Mouse (Mus musculus): ENCODE results near the gene Polr3h. TPM values are rescaled to one million over a fixed set of nuclear protein-coding genes. Genes with fewer than 3 reads are reported as not detected.

Gene Polr3h
- total and polyA plus RNA-seq, 3 experiments = 40.5 to 224 (median 59.3) TPM

DNA sequence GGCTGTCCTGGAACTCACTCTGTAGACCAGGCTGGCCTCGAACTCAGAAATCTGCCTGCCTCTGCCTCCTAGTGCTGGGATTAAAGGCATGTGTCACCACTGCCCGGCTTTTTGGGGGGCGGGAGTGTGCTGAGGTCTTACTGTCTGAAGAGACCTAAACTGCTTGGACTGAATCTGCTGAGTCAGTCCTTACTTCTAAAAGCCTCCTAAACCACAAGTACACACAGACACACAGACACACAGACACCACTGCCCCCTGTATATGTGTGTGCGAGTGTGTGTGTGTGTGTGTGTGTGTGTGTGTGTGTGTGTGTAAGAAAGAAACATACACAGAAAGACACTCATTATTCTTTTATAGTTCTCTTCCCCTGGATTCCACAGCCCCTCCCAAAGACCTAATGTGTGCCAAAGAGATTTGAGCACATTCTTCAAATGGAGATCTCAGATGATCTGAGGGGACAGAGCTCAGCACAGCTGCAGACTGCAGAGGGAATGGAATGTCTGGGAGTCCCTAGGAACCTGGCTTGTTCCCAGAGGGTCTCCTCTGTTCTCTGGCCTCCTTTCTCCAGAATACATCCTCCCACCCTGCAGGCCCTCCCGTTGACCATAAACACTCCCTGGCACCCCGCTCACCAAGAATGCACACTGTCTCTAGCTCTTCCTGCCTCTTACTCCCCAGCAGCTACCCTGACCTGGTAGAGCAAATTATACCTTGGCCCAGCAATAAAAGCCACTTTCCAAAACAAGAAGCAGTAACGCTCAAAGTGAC, 10.0 kb upstream of the Polr3h start:
- in situ Hi-C loops (cut with MboI; ENCODE audit: low pct_ligation_motif_present, low pct_unique_long_range_greater_than_20kb, low sequenced_read_pairs) (no loop called here), dilution Hi-C loops (cut with MboI; ENCODE audit: extremely low pct_ligation_motif_present, extremely low pct_unique_long_range_greater_than_20kb, low sequenced_read_pairs) (no loop called here)
- H3K9ac ChIP-seq (ENCODE audit: insufficient read depth, low read depth) = no peak overlapping the region
- no peak overlapping the region for H3K4me3 ChIP-seq (replicated peaks in 1 of 3; ENCODE audit: low read depth in 2 of 3, low read length in 2 of 3, poor library complexity in 1 of 3)
- no peaks in the 10 kb centered on the region for H3K9me3 ChIP-seq (replicated peaks; ENCODE audit: low read length)
- no peak overlapping the region for H3K4me2 ChIP-seq (ENCODE audit: insufficient read depth, low read depth, poor library complexity, severe bottlenecking)
- DNase-seq (ENCODE audit: extremely low read depth) = no peak
- no peak overlapping the region for H3K27ac ChIP-seq (ENCODE audit: insufficient read depth, low read depth)
- H3K27me3 ChIP-seq (replicated peaks) = no peaks in the 10 kb centered on the region
- TF ChIP-seq ZMIZ1 (IDR thresholded peaks at IDR 0.05; ENCODE audit: low read depth, low read length) (no peak), JUN (IDR thresholded peaks at IDR 0.05; ENCODE audit: insufficient read depth, low read depth, low read length) (no peak), RCOR1 (conservative IDR thresholded peaks at IDR 0.05; ENCODE audit: low read depth, low read length) (no peak), POLR2AphosphoS2 (IDR thresholded peaks at IDR 0.05; ENCODE audit: low read depth, low read length) (no peak), SIN3A (IDR thresholded peaks at IDR 0.05; ENCODE audit: low read length) (no peak), ZC3H11A (IDR thresholded peaks at IDR 0.05; ENCODE audit: low read depth, low read length) (no peak), MAFK (IDR thresholded peaks at IDR 0.05; ENCODE audit: insufficient replicate concordance, low read length) (no peak), POLR2A (IDR thresholded peaks at IDR 0.05; ENCODE audit: low read depth, low read length) (no peak), SMC3 (IDR thresholded peaks at IDR 0.05; ENCODE audit: low read depth, low read length) (no peak), ETS1 (conservative IDR thresholded peaks at IDR 0.05; ENCODE audit: low read depth, low read length) (no peak), ZNF384 (IDR thresholded peaks at IDR 0.05; ENCODE audit: low read depth, low read length) (no peak), MAZ (IDR thresholded peaks at IDR 0.05; ENCODE audit: low read depth, low read length) (no peak), ELF1 (IDR thresholded peaks at IDR 0.05; ENCODE audit: low read depth, low read length) (no peak), CHD2 (IDR thresholded peaks at IDR 0.05; ENCODE audit: low read length) (no peak), HCFC1 (IDR thresholded peaks at IDR 0.05; ENCODE audit: low read depth, low read length) (no peak), TCF12 (IDR thresholded peaks at IDR 0.05; ENCODE audit: low read depth, low read length) (no peak), NRF1 (IDR thresholded peaks at IDR 0.05; ENCODE audit: low read depth, low read length) (no peak)
- H3K79me2 ChIP-seq (replicated peaks; ENCODE audit: control insufficient read depth, extremely low read depth, insufficient read depth, poor library complexity, severe bottlenecking) = no peaks in the 10 kb centered on the region
- H3K36me3 ChIP-seq (replicated peaks in 1 of 2; ENCODE audit: control insufficient read depth in 1 of 2, insufficient read depth in 1 of 2, low read length in 1 of 2) = no peaks in the 10 kb centered on the region
- H3K4me1 ChIP-seq (ENCODE audit: control insufficient read depth in 1 of 2, insufficient read depth in 2 of 2) = peaks cover 20 to 58% of the 10 kb centered on the region in 2 experiments

DNA sequence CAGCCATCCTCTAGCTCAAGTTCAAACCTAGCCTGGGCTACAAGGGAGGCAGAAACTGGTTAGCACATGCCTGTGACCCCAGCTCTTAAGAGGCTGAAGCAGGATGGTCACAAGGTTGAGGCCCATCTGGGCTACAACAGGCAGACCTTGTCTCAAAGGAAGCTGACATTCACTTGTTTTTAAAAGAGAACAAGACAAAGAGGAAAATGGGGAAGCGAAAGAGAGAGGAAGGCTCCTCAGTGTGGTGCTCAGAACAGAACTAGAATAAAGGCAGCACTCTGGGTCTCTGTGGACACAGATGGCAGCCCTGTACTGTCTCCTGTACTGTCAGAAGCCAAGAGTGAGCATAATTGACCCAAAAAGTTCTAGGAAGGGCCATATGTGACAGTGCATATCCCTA, 7.9 kb upstream of the Polr3h start:
- no peaks in the 10 kb centered on the region for H3K9me3 ChIP-seq (replicated peaks; ENCODE audit: low read length)
- no peak overlapping the region for H3K9ac ChIP-seq (ENCODE audit: insufficient read depth, low read depth)
- no peaks in the 10 kb centered on the region for H3K79me2 ChIP-seq (replicated peaks; ENCODE audit: control insufficient read depth, extremely low read depth, insufficient read depth, poor library complexity, severe bottlenecking)
- dilution Hi-C loops (cut with MboI; ENCODE audit: extremely low pct_ligation_motif_present, extremely low pct_unique_long_range_greater_than_20kb, low sequenced_read_pairs) (no loop called here), in situ Hi-C loops (cut with MboI; ENCODE audit: low pct_ligation_motif_present, low pct_unique_long_range_greater_than_20kb, low sequenced_read_pairs) (no loop called here)
- H3K36me3 ChIP-seq (replicated peaks in 1 of 2; ENCODE audit: control insufficient read depth in 1 of 2, insufficient read depth in 1 of 2, low read length in 1 of 2) = no peaks in the 10 kb centered on the region
- H3K27me3 ChIP-seq (replicated peaks) = no peaks in the 10 kb centered on the region
- H3K4me3 ChIP-seq (replicated peaks in 1 of 3; ENCODE audit: low read depth in 2 of 3, low read length in 2 of 3, poor library complexity in 1 of 3) = no peak overlapping the region
- TF ChIP-seq TBP (conservative IDR thresholded peaks at IDR 0.05; ENCODE audit: low read depth, low read length) (0 out of 2 replicates have a peak, but pooled peaks have one; percentile 29), ELF1 (IDR thresholded peaks at IDR 0.05; ENCODE audit: low read depth, low read length) (no peak), KAT2A (IDR thresholded peaks at IDR 0.05; ENCODE audit: insufficient replicate concordance, low read length) (no peak), EP300 (IDR thresholded peaks at IDR 0.05; ENCODE audit: low read length) (peak; percentile 90), UBTF (IDR thresholded peaks at IDR 0.05; ENCODE audit: low read depth, low read length) (no peak), MEF2A (IDR thresholded peaks at IDR 0.05; ENCODE audit: borderline replicate concordance, low read depth, low read length) (0 out of 2 replicates have a peak, but pooled peaks have one; percentile 19), BHLHE40 (IDR thresholded peaks at IDR 0.05; ENCODE audit: low read depth, low read length) (0 out of 2 replicates have a peak, but pooled peaks have one; percentile 24), MYC (IDR thresholded peaks at IDR 0.05; ENCODE audit: low read depth, low read length) (peak; percentile 49; the same call in 1 of the 2 replicates), MAFK (IDR thresholded peaks at IDR 0.05; ENCODE audit: insufficient replicate concordance, low read length) (no peak), MXI1 (IDR thresholded peaks at IDR 0.05; ENCODE audit: low read depth, low read length) (no peak), RAD21 (IDR thresholded peaks at IDR 0.05; ENCODE audit: low read depth, low read length) (no peak; the same call in 1 of the 2 replicates), PAX5 (IDR thresholded peaks at IDR 0.05; ENCODE audit: low read length) (no peak), CHD2 (IDR thresholded peaks at IDR 0.05; ENCODE audit: low read length) (no peak), JUN (IDR thresholded peaks at IDR 0.05; ENCODE audit: insufficient read depth, low read depth, low read length) (peak; percentile 46; the same call in 1 of the 2 replicates), IRF4 (IDR thresholded peaks at IDR 0.05; ENCODE audit: low read depth, low read length) (peak; percentile 92), SIN3A (IDR thresholded peaks at IDR 0.05; ENCODE audit: low read length) (0 out of 2 replicates have a peak, but pooled peaks have one; percentile 27), MAZ (IDR thresholded peaks at IDR 0.05; ENCODE audit: low read depth, low read length) (no peak)
- H3K27ac ChIP-seq (ENCODE audit: insufficient read depth, low read depth) = peak overlapping the region; percentile 47; the same call in 1 of the 2 replicates
- H3K4me2 ChIP-seq (ENCODE audit: insufficient read depth, low read depth, poor library complexity, severe bottlenecking) = no peak overlapping the region
- DNase-seq (ENCODE audit: extremely low read depth) = peak; percentile 68
- H3K4me1 ChIP-seq (ENCODE audit: control insufficient read depth in 1 of 2, insufficient read depth in 2 of 2) = peaks cover 19 to 52% of the 10 kb centered on the region in 2 experiments

Measured in CH12.LX (cell line).